Mouse (Mus musculus) CH12.LX (cell line): ENCODE data around the gene Ebf1.

Source experiments
- CTCF ChIP-seq, 2 experiments: IDR thresholded peaks in 1 of 2; conservative IDR thresholded peaks in 1 of 2; 2 replicates each; pipeline ENCODE4 v1.5.1; 2011 to 2012; ENCODE audit warnings: low read depth in 2 of 2, low read length in 2 of 2, improper control_type of control experiment in 1 of 2, inconsistent platforms in 1 of 2, mild to moderate bottlenecking in 1 of 2, moderate library complexity in 1 of 2
- MAX ChIP-seq: IDR thresholded peaks from 2 replicates; pipeline ENCODE4 v1.6.1; 2011; ENCODE audit warnings: low read length, improper control_type of control experiment
- MEF2A ChIP-seq: IDR thresholded peaks from 2 replicates; pipeline ENCODE4 v1.6.1; 2014; ENCODE audit warnings: low read depth, mild to moderate bottlenecking, inconsistent platforms, low read length, improper control_type of control experiment, borderline replicate concordance
- POLR2A ChIP-seq: IDR thresholded peaks from 2 replicates; pipeline ENCODE4 v1.6.1; 2011; ENCODE audit warnings: low read depth, mild to moderate bottlenecking, improper control_type of control experiment, low read length
- POLR2AphosphoS2 ChIP-seq: IDR thresholded peaks from 2 replicates; pipeline ENCODE4 v1.6.1; 2011; ENCODE audit warnings: low read depth, low read length, improper control_type of control experiment
- TCF12 ChIP-seq: IDR thresholded peaks from 2 replicates; pipeline ENCODE4 v1.6.1; 2014; ENCODE audit warnings: low read depth, mild to moderate bottlenecking, inconsistent platforms, low read length, improper control_type of control experiment

DNA sequence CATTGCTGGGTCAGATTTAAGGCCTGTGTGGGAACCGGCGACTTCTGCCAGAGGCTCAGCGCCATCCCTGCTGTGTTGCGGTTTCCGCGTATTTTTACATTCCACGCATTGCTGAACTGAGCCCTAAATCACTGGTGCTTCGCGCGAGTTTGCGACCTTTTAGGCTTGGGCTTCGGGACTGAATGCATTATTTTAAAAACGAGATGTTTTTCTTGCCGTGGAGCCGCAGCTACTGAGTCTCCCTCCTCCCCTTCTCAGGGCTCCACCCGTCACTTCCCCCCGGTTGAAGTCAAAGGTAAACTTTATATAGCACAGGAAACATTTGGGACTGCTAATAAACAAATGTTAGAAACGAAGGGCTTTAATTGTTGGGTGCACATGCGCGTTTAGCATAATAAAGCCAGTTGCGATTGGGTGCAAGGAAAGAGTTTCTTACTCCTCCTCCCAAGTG, 68.8 kb downstream of the Ebf1 start:
- TF ChIP-seq CTCF (conservative IDR thresholded peaks at IDR 0.05 in 1 of 2, IDR thresholded peaks at IDR 0.05 in 1 of 2; ENCODE audit: low read depth in 2 of 2, low read length in 2 of 2): no peak
- no peak; the same call in 1 of the 2 replicates for TF ChIP-seq POLR2A
- no peak for TF ChIP-seq TCF12
- TF ChIP-seq MEF2A: no peak; the same call in 1 of the 2 replicates
- no peak for TF ChIP-seq POLR2AphosphoS2
- no peak for TF ChIP-seq MAX
